Mouse (Mus musculus) forebrain, postnatal 0 days (tissue): ENCODE results near the gene BC049715. TPM values are rescaled to one million over a fixed set of nuclear protein-coding genes. Genes with fewer than 3 reads are reported as not detected.
"Not testable (repeated sequence)": the region's sequence is repeated elsewhere in the genome, so short reads cannot be mapped to it uniquely, and the experiment has no call there.

ENCODE experiments used
- ATAC-seq: fragments of 200-750 bp; cut with Nextera tagmentation; 2 replicates; pipeline ENCODE4 v1.8.0; 2017; ENCODE audit warnings: mild to moderate bottlenecking, moderate library complexity
- DNase-seq: peaks from one replicate; pipeline ENCODE4 v3.0.0-alpha.2; 2015
- H3K27ac ChIP-seq: fragments of 300-500 bp; sonication (generic); 2 replicates; pipeline ENCODE4 v1.5.1; 2014; ENCODE audit warnings: low read depth, mild to moderate bottlenecking, antibody characterized with exemption, low read length, moderate library complexity, mixed read lengths
- H3K27me3 ChIP-seq: fragments of 300-500 bp; sonication (generic); 2 replicates; pipeline ENCODE4 v1.6.1; 2014; ENCODE audit warnings: mild to moderate bottlenecking, low read length, mixed read lengths; ENCODE audit not compliant: insufficient read depth
- H3K36me3 ChIP-seq: fragments of 300-500 bp; sonication (generic); 2 replicates; pipeline ENCODE4 v1.6.1; 2014; ENCODE audit warnings: mild to moderate bottlenecking, moderate library complexity; ENCODE audit not compliant: insufficient read depth
- H3K4me1 ChIP-seq: fragments of 300-500 bp; sonication (generic); 2 replicates; pipeline ENCODE4 v1.6.1; 2014; ENCODE audit warnings: antibody characterized with exemption; ENCODE audit not compliant: insufficient read depth
- H3K4me2 ChIP-seq: fragments of 300-500 bp; sonication (generic); 2 replicates; pipeline ENCODE4 v1.6.1; 2014; ENCODE audit warnings: low read depth, mild to moderate bottlenecking, moderate library complexity
- H3K4me3 ChIP-seq: fragments of 300-500 bp; sonication (generic); 2 replicates; pipeline ENCODE4 v1.5.1; 2014; ENCODE audit warnings: low read depth, low read length, mixed read lengths
- H3K9ac ChIP-seq: fragments of 300-500 bp; sonication (generic); 2 replicates; pipeline ENCODE4 v1.6.1; 2014; ENCODE audit warnings: mild to moderate bottlenecking
- H3K9me3 ChIP-seq: fragments of 300-500 bp; sonication (generic); 2 replicates; pipeline ENCODE4 v1.6.1; 2016; ENCODE audit warnings: low read length
- CTCF ChIP-seq: sonication (generic); IDR thresholded peaks from 2 replicates; pipeline ENCODE4 v1.5.1; 2016; ENCODE audit warnings: antibody characterized with exemption, control low read depth, low read depth
- WGBS: fragments of 180-500 bp; shearing (Covaris S2); extraction: QIAGEN DNeasy Blood & Tissue Kit; methylation state at CpG from one replicate; pipeline ENCODE4 v1.1.7; 2014; 5-methylcytosine and 5-hydroxymethylcytosine counted together
- polyA plus RNA-seq: library from polyadenylated mRNA; unstranded; fragments of >200 nt; fragmentation: Nextera tagmentation; extraction: Ambion mirVana; gene quantifications from 2 replicates; pipeline ENCODE4 v1.2.1, GENCODE M21; 2015
- total RNA-seq: library from RNA; depleted of rRNA; stranded (reverse); fragments of >200 nt; gene quantifications from 2 replicates; pipeline ENCODE4 v1.2.3, GENCODE M21; 2014

BC049715 gene
- total and polyA plus RNA-seq, 2 experiments from 2014 or later: 1.9 to 2.1 TPM

- TF ChIP-seq CTCF: no peak
- Histone ChIP-seq H3K36me3 (no peaks in the 10 kb centered on the region), H3K9me3 (no peaks in the 10 kb centered on the region), H3K9ac (no peak overlapping the region), H3K27ac (no peak overlapping the region), H3K4me1 (no peaks in the 10 kb centered on the region), H3K4me2 (no peak overlapping the region), H3K4me3 (no peak overlapping the region), H3K27me3 (no peaks in the 10 kb centered on the region)
- WGBS: 81% methylated on average over 5 of the region's 5 CpGs
- ATAC-seq (no peak), DNase-seq (no peak)
Observed at GRCm38 (mm10) chr6:136868921-136869320, 41.5 kb downstream of the BC049715 start.

GRCm38 (mm10) chr6:136874599-136874998 lies 47.2 kb downstream of the BC049715 start:
- H3K4me3 ChIP-seq: no peak overlapping the region
- DNase-seq: peak; percentile 45
- 14% methylated on average over 8 of the region's 8 CpGs for WGBS

GRCm38 (mm10) chr6:136875670-136876069 lies 48.2 kb downstream of the BC049715 start, which contains the start of gene Mgp:
Gene Mgp (minus strand): TSS chr6:136875823.
- ATAC-seq (no peak), DNase-seq (no peak)
- Histone ChIP-seq H3K27me3 (no peaks in the 10 kb centered on the region), H3K4me3 (no peak within 1 kb of the TSS), H3K36me3 (no peaks in the 10 kb centered on the region), H3K4me1 (no peaks in the 10 kb centered on the region), H3K4me2 (no peak within 1 kb of the TSS), H3K9me3 (no peaks in the 10 kb centered on the region), H3K27ac (no peak within 1 kb of the TSS), H3K9ac (no peak within 1 kb of the TSS)
- WGBS: 62% methylated on average over 9 of the region's 9 CpGs
- no peak for TF ChIP-seq CTCF

More at GRCm38 (mm10) chr6:136874599-136874998, 47.2 kb downstream of the BC049715 start:
- H3K27ac ChIP-seq: no peak overlapping the region
- no peaks in the 10 kb centered on the region for H3K36me3 ChIP-seq
- H3K4me2 ChIP-seq: no peak overlapping the region
- H3K4me1 ChIP-seq: no peaks in the 10 kb centered on the region
- no peaks in the 10 kb centered on the region for H3K9me3 ChIP-seq
- no peaks in the 10 kb centered on the region for H3K27me3 ChIP-seq
- no peak overlapping the region for H3K9ac ChIP-seq
- ATAC-seq: no peak
- TF ChIP-seq CTCF: no peak

- no peak overlapping the region for H3K27ac ChIP-seq
- 80% methylated on average over 8 of the region's 8 CpGs for WGBS
- ATAC-seq (no peak), DNase-seq (no peak)
- H3K36me3 ChIP-seq: no peaks in the 10 kb centered on the region
- no peak for TF ChIP-seq CTCF
- H3K4me1 ChIP-seq: no peaks in the 10 kb centered on the region
- no peak overlapping the region for H3K4me2 ChIP-seq
- H3K9me3 ChIP-seq: no peaks in the 10 kb centered on the region
- H3K27me3 ChIP-seq: no peaks in the 10 kb centered on the region
- H3K9ac ChIP-seq: no peak overlapping the region
- no peak overlapping the region for H3K4me3 ChIP-seq
Observed at GRCm38 (mm10) chr6:136881678-136882077, 54.3 kb downstream of the BC049715 start.

GRCm38 (mm10) chr6:136883431-136883915 lies 56.0 kb downstream of the BC049715 start:
- Histone ChIP-seq H3K4me1 (no peaks in the 10 kb centered on the region), H3K9me3 (no peaks in the 10 kb centered on the region), H3K4me3 (no peak overlapping the region), H3K4me2 (no peak overlapping the region), H3K27me3 (no peaks in the 10 kb centered on the region), H3K36me3 (no peaks in the 10 kb centered on the region), H3K9ac (no peak overlapping the region), H3K27ac (no peak overlapping the region)
- DNase-seq (no peak), ATAC-seq (no peak)
- no peak for TF ChIP-seq CTCF
- 90% methylated on average over 3 of the region's 3 CpGs for whole genome bisulfite sequencing

GRCm38 (mm10) chr6:136883961-136884360 lies 56.5 kb downstream of the BC049715 start:
- TF ChIP-seq CTCF: no peak

GRCm38 (mm10) chr6:136884766-136885165 lies 57.3 kb downstream of the BC049715 start:
- not testable (repeated sequence) for H3K36me3 ChIP-seq, H3K4me3 ChIP-seq, H3K27ac ChIP-seq, ATAC-seq, H3K4me1 ChIP-seq, DNase-seq, H3K4me2 ChIP-seq, H3K9me3 ChIP-seq, H3K9ac ChIP-seq, H3K27me3 ChIP-seq
- 55% methylated on average over 1 of the region's 1 CpGs for WGBS

More at GRCm38 (mm10) chr6:136883961-136884360, 56.5 kb downstream of the BC049715 start:
- Histone ChIP-seq H3K36me3 (no peaks in the 10 kb centered on the region), H3K27ac (no peak overlapping the region), H3K9me3 (no peaks in the 10 kb centered on the region), H3K9ac (no peak overlapping the region), H3K27me3 (no peaks in the 10 kb centered on the region), H3K4me1 (no peaks in the 10 kb centered on the region), H3K4me3 (no peak overlapping the region), H3K4me2 (no peak overlapping the region)
- no peak for DNase-seq
- ATAC-seq: no peak
- WGBS: 92% methylated on average over 6 of the region's 6 CpGs
